Mouse (Mus musculus): ENCODE measurements around the gene Tsc22d3.

GRCm38 (mm10) chrX:140544737-140545136 is 55.7 kb downstream of the Tsc22d3 start:
- TF ChIP-seq MAX (IDR thresholded peaks at IDR 0.05; ENCODE audit: low read length) (peak; percentile 87), POLR2A (IDR thresholded peaks at IDR 0.05; ENCODE audit: low read depth, low read length) (no peak), CTCF (conservative IDR thresholded peaks at IDR 0.05 in 1 of 2, IDR thresholded peaks at IDR 0.05 in 1 of 2; ENCODE audit: low read depth in 2 of 2, low read length in 2 of 2) (peak; percentile 24 to 82), HCFC1 (IDR thresholded peaks at IDR 0.05; ENCODE audit: low read depth, low read length) (peak; percentile 54; the same call in 1 of the 2 replicates), MEF2A (IDR thresholded peaks at IDR 0.05; ENCODE audit: borderline replicate concordance, low read depth, low read length) (0 out of 2 replicates have a peak, but pooled peaks have one; percentile 7), GABPA (IDR thresholded peaks at IDR 0.05; ENCODE audit: insufficient replicate concordance, low read depth, low read length) (no peak), ETS1 (conservative IDR thresholded peaks at IDR 0.05; ENCODE audit: low read depth, low read length) (no peak; the same call in 1 of the 2 replicates), EP300 (IDR thresholded peaks at IDR 0.05; ENCODE audit: low read length) (peak; percentile 28; the same call in 1 of the 2 replicates), ZKSCAN1 (IDR thresholded peaks at IDR 0.05; ENCODE audit: borderline replicate concordance, low read depth, low read length) (no peak), NRF1 (IDR thresholded peaks at IDR 0.05; ENCODE audit: low read depth, low read length) (no peak)

Data from CH12.LX (cell line).